Mouse (Mus musculus) erythroblast, embryonic 14.5 days (primary cell): Measurements from ENCODE around the gene Prtn3.

Experiments
- GATA1 ChIP-seq: IDR thresholded peaks from 2 replicates; pipeline ENCODE4 v1.6.1; 2012; ENCODE audit warnings: low read length, inconsistent platforms, mixed read lengths
- TAL1 ChIP-seq: IDR thresholded peaks from 3 replicates; pipeline ENCODE4 v1.6.1; 2012; ENCODE audit warnings: low read length, inconsistent platforms, mixed read lengths

GRCm38 (mm10) chr10:79930826-79931186 lies 56.5 kb downstream of the Prtn3 start:
- no peak for TF ChIP-seq GATA1
- TF ChIP-seq TAL1, result no peak
